Mouse (Mus musculus): ENCODE measurements around the gene Klhl36. TPM values are rescaled to one million over a fixed set of nuclear protein-coding genes. Genes with fewer than 3 reads are reported as not detected.
"Not testable (repeated sequence)": the region's sequence is repeated elsewhere in the genome, so short reads cannot be mapped to it uniquely, and the experiment has no call there.

Klhl36 gene
- polyA plus RNA-seq, 3 experiments from 2014 or later: 6.8 to 8.0 (median 7.1) TPM

DNA sequence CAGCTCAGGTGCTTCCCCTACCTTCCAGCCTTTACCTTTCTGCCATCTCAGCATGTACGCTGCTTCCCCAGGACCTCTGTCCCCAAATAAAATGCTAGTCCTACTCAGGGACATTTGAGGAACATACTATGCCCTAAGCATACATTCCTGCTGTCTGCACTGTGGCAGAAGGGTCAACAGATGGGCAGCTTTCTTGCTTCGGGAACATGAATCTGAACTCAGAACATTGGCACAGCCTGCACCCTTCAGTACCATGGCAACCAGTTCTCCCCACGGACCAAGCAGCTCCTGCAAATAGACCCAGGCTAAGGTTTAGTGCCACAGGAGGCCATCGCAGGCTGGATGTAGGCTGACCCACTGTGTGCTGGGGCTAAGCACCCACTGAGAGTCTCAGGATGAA is 25.2 kb upstream of the Klhl36 start:
- ATAC-seq: no peak

- peak; percentile 36 for ATAC-seq
These were observed 24.5 kb upstream of the Klhl36 start for GRCm38 (mm10) chr8:119837553-119838071.

- peak; percentile 44 for ATAC-seq
These were observed 23.7 kb upstream of the Klhl36 start for GRCm38 (mm10) chr8:119838100-119838982.

DNA sequence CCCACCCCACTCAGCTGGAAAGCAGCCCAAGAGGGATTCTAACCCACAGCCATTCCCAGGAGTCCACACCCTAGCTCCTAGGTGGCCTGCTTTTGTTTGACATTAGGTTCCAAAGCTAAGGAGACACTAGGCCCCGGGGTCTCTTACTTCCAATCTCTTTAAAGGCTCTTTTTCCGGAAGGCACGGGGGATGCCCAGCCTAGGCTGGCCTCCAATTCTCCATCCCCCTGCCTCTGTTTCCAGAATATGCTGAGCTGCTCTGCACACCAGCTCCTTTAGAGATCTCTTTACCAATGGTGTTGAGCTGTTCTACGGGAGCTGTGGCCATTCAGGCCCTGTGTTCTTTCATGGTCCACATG is 23.1 kb upstream of the Klhl36 start:
- ATAC-seq: no peak

- no peak for ATAC-seq
These were observed 22.5 kb upstream of the Klhl36 start for GRCm38 (mm10) chr8:119839419-119840021.

GRCm38 (mm10) chr8:119840275-119840808 is 21.7 kb upstream of the Klhl36 start, which contains the start of gene Cotl1:
TSS of gene Cotl1 (minus strand) at chr8:119840544.
- ATAC-seq: peak; percentile 74

GRCm38 (mm10) chr8:119840905-119841411 is 21.1 kb upstream of the Klhl36 start:
- no peak for ATAC-seq

GRCm38 (mm10) chr8:119843444-119843843 is 18.6 kb upstream of the Klhl36 start:
- ATAC-seq: peak; percentile 37

GRCm38 (mm10) chr8:119844577-119844976 is 17.5 kb upstream of the Klhl36 start:
- ATAC-seq: no peak

DNA sequence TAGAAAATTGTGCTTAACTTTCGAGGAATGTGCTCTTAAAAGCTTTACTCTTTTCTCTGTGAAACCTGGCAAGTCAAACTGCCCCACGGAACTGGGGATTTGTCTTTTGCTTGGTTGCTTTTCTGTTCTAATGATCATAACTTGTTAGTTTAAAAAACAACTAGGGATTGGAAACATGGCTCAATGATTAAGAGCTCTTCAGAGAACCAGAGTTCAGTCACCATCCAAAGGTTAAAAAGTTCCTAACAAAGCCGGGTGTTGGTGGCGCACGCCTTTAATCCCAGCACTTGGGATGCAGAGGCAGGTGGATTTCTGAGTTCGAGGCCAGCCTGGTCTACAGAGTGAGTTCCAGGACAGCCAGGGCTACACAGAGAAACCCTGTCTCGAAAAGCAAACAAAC is 16.3 kb upstream of the Klhl36 start:
- ATAC-seq: not testable (repeated sequence)

DNA sequence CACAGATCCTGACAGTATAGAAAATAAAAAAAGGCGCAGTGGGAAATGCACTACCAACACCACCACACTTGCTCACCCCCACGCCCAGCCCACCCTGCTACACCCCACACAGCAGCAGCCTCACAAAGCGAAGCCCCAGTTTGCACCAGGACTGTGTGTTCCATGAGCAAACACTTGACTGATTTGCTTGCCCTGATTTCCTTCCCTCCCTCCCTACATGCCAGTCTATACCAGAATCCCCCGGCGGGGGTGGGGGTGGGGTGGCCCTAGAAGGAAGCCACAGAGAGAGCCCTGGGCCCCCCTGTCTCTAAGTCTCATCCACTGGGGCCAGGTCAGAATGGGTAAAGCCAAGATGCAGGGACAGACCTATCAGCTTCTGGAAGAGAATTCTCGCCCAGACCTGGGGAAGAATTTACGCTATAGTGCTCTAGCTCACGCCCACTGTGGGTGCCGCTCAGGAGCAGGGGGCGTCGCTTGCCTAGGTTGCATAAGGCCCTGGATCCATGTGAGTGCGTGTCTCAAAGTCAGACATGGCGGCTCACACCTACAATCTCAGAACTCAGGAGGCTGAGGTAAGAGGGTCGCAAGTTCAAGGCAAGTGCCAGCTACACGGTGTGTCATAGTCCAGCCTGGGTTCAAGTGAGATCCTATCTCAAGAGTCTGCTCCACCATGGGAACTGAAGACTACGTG is 14.7 kb upstream of the Klhl36 start:
- ATAC-seq: no peak

- no peak for ATAC-seq
These were observed 8.5 kb upstream of the Klhl36 start for GRCm38 (mm10) chr8:119853521-119853920.

GRCm38 (mm10) chr8:119854035-119854434 is 8.0 kb upstream of the Klhl36 start:
- ATAC-seq: no peak

DNA sequence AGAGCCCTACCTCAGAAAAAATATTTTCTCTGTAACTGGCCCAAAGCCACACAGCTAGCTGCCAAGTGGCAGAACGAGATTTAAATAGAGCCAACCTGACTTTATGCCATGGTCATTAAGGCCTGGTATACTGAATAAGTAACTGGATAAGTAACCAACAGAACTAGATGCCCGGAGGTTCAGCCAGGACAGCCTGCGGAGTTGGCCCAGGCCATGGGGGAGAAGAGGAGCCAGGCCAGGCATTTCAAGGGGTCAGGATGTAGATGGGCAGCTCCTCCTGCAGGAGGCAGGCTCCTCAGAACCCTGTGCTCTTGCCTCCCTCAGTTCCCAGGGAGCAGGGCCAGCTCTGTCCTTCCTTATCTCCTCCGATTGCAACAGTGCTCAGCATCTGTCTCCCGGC is 6.4 kb upstream of the Klhl36 start:
- no peak for ATAC-seq

DNA sequence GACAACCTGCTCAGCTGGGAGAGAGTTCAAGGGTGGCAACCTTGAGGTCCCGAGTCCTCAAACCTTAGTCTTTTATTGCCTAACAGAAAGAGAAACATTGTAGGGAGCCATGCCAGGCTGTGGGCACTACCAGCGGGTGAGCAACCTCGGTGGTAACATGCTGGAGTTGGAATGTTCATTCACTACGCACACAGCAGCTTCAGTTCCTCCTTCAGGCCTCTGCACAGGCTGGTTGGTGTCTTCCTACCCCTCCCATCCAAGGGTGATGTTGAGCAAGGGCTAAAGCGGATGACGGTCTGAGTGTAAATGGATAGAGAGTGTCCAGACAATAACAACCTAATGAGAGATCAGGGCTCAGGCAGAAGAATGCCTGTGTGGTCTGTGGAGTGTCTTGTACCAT is 4.3 kb upstream of the Klhl36 start:
- ATAC-seq: no peak

GRCm38 (mm10) chr8:119862390-119862734 is 296 bp downstream of the Klhl36 start:
- ATAC-seq: no peak

DNA sequence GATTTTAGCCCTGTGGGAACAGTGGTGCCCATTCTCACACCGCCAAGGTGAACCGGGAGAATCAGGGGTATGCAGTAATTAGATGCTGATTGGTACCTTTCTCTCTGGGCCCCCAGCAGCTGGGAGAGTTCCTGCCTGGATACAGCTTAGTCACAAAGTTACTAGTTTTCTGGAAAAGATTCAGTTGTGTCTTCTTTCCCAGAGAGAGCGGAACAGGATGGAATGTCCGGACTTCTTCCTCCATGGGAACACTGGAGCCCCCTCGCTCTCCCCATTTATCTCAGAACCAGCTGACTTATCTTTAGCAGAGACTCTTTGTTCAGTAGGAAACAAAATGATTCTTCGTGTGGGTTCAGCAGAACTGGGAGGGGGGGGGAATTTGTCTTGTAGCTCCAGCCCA is 683 bp downstream of the Klhl36 start:
- no peak for ATAC-seq

DNA sequence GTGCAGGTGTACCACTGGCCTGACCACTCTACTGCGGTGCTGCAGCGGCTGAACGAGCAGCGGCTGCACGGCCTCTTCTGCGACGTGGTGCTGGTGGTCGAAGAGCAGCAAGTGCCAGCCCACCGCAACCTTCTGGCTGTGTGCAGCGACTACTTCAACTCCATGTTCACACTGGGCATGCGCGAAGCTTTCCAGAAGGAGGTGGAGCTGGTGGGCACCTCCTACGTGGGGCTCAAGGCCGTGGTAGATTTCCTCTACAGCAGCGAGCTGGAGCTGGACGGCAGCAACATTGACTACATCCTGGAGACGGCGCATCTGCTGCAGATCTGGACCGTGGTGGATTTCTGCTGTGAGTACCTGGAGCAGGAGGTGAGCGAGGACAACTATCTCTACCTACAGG is 7.5 kb downstream of the Klhl36 start:
- ATAC-seq: no peak

DNA sequence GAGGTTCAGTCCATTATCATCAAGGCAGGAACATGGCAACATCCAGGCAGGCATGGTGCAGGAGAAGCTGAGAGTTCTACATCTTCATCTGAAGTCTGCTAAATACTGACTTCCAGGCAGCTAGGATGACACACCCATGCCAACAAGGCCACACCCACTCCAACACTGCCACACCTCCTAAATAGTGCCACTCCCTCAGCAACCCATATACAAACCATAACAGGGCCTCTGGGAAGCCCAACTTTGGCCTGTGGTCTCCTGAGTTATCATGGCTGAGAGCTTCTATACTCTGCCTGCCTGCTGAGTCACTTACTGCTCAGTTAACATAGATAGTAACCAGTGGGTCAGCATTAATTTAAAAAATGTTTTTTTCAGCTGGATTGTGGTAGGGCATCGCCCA is 11.1 kb downstream of the Klhl36 start:
- ATAC-seq: no peak

DNA sequence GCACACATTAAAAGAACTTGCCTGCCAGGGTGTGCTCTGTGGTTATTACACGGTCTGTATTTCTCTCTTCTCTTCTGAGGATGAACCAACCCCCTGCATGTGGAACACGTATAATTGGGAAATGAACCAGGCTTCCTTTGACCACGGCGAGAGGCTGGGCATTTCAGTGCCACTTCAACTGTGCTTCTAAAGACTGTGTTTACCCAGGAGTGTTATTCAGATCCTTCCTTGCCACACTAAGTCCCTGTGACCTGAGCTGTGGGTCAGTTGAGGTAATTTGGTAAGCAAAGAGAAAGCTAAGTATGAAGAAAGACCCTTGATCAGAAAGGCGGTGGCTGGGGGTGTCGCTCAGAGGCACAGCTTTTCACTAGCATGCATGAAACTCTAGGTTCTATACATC is 19.2 kb downstream of the Klhl36 start:
- no peak for ATAC-seq

DNA sequence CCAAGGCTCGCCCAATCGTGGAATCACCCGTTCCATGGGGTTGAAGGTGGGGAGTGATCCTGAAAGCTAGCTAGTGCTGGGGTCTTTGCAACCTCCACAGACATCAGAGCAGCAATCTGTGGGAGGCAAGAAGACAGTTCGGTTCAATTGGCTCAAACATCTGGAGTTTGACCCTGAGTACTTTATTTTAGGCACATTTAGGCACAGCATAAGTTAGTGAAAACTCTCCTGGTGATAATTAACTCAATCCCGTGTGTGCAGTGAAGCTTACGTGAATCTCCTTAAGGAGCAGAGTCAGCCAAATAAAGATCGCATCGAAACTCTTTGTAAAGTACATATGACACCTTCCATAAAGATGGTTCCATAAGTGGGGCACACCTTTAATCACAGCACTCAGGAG is 19.9 kb downstream of the Klhl36 start:
- no peak for ATAC-seq

DNA sequence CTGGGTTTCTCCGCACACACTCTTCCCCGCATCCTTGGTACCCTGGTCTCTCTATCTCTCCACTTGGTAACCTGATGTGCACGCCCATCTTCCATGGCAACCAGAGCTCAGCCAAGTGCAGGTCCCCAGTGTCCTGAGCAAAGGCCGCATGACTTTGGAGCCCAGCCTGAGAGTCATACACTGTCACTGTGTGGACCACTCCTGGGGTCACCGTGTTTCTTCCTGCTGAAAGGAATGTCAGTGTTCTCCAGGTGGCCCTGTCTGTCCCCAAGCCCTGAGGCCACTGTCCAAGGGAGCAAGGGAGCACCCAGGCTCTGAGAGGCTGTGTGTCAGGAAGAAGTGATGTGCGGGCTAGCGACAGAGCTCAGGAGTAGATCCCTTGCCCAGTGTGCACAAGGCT is 21.2 kb downstream of the Klhl36 start:
- no peak for ATAC-seq

DNA sequence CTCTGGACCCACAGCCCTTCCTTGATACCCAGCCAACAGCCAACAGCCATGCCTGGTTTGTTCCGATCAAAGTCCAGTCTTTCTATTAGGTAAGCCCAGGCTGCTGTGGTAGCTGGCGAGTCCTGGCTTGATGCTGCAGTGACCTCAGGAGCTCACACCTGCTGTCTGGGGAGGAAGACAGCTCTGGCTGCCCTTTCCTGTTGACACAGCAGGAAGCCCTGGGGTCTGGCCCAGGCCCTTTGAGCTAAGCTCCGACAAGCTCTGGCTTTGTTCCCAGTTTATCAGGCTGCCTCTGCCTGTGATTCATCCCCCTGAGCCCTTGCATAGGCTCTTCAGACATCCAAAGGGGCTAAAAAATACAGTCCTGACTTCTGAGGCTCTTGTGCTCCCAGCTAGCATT is 23.5 kb downstream of the Klhl36 start:
- ATAC-seq: no peak
